Mouse (Mus musculus) intestine, embryonic 16.5 days (tissue): ENCODE data around the gene Ngly1. TPM values are rescaled to one million over a fixed set of nuclear protein-coding genes. Genes with fewer than 3 reads are reported as not detected.

Experiments
- ATAC-seq: fragments of 200-750 bp; cut with Nextera tagmentation; 2 replicates; pipeline ENCODE4 v1.8.0; 2017; ENCODE audit warnings: moderate TSS enrichment, moderate library complexity
- H3K27ac ChIP-seq: fragments of 300-500 bp; sonication (generic); 2 replicates; pipeline ENCODE4 v1.5.1; 2014; ENCODE audit warnings: mild to moderate bottlenecking, low read length
- H3K27me3 ChIP-seq: fragments of 300-500 bp; sonication (generic); replicated peaks from 2 replicates; pipeline ENCODE4 v1.6.1; 2014; ENCODE audit warnings: low read length, control low read depth, mixed read lengths; ENCODE audit not compliant: control insufficient read depth, insufficient read depth
- H3K36me3 ChIP-seq: fragments of 300-500 bp; sonication (generic); 2 replicates; pipeline ENCODE4 v1.6.1; 2014; ENCODE audit warnings: low read length, control low read depth; ENCODE audit not compliant: control insufficient read depth, insufficient read depth
- H3K4me1 ChIP-seq: fragments of 300-500 bp; sonication (generic); 2 replicates; pipeline ENCODE4 v1.6.1; 2014; ENCODE audit warnings: low read length, control low read depth, mixed read lengths; ENCODE audit not compliant: control insufficient read depth, insufficient read depth
- H3K4me2 ChIP-seq: fragments of 300-500 bp; sonication (generic); 2 replicates; pipeline ENCODE4 v1.6.1; 2014; ENCODE audit warnings: low read depth, low read length, control low read depth
- H3K4me3 ChIP-seq: fragments of 300-500 bp; sonication (generic); 2 replicates; pipeline ENCODE4 v1.5.1; 2014; ENCODE audit warnings: mild to moderate bottlenecking, low read length
- H3K9ac ChIP-seq: fragments of 300-500 bp; sonication (generic); 2 replicates; pipeline ENCODE4 v1.6.1; 2014; ENCODE audit warnings: low read depth, low read length
- H3K9me3 ChIP-seq: fragments of 300-500 bp; sonication (generic); 2 replicates; pipeline ENCODE4 v1.6.1; 2016; ENCODE audit warnings: low read length, control low read depth; ENCODE audit not compliant: control insufficient read depth
- WGBS: fragments of 180-500 bp; shearing (Covaris S2); extraction: QIAGEN DNeasy Blood & Tissue Kit; methylation state at CpG from one replicate; pipeline ENCODE4 v1.1.7; 2014; 5-methylcytosine and 5-hydroxymethylcytosine counted together
- polyA plus RNA-seq: library from polyadenylated mRNA; unstranded; fragments of >200 nt; fragmentation: Nextera tagmentation; extraction: Ambion mirVana; gene quantifications from 2 replicates; pipeline ENCODE4 v1.2.1, GENCODE M21; 2015

Gene Ngly1
- polyA plus RNA-seq, 1 experiment from 2014 or later: 37.4 TPM

GRCm38 (mm10) chr14:16236466-16236865 lies 12.6 kb upstream of the Ngly1 start:
- Histone ChIP-seq H3K9me3 (no peaks in the 10 kb centered on the region), H3K4me2 (no peak overlapping the region), H3K4me1 (no peaks in the 10 kb centered on the region), H3K27ac (no peak overlapping the region), H3K4me3 (no peak overlapping the region), H3K36me3 (no peaks in the 10 kb centered on the region), H3K9ac (no peak overlapping the region), H3K27me3 (no peaks in the 10 kb centered on the region)
- no peak for ATAC-seq
- WGBS: 65% methylated on average over 3 of the region's 3 CpGs

- Histone ChIP-seq H3K9me3 (no peaks in the 10 kb centered on the region), H3K4me2 (peak overlapping the region; percentile 50), H3K4me3 (peak overlapping the region; percentile 52), H3K4me1 (no peaks in the 10 kb centered on the region), H3K36me3 (no peaks in the 10 kb centered on the region), H3K27me3 (no peaks in the 10 kb centered on the region), H3K27ac (no peak overlapping the region), H3K9ac (no peak overlapping the region)
- no peak for ATAC-seq
- WGBS: 93% methylated on average over 10 of the region's 10 CpGs
Observed at GRCm38 (mm10) chr14:16242193-16242815, 6.8 kb upstream of the Ngly1 start.

GRCm38 (mm10) chr14:16242947-16243602 lies 6.0 kb upstream of the Ngly1 start:
- H3K4me1 ChIP-seq: no peaks in the 10 kb centered on the region; the same call in 1 of the 2 replicates
- no peaks in the 10 kb centered on the region for H3K36me3 ChIP-seq
- no peaks in the 10 kb centered on the region for H3K9me3 ChIP-seq
- H3K4me2 ChIP-seq: peak overlapping the region; percentile 50
- no peaks in the 10 kb centered on the region for H3K27me3 ChIP-seq
- WGBS: 3% methylated on average over 34 of the region's 34 CpGs
- peak overlapping the region; percentile 93 for H3K27ac ChIP-seq
- peak overlapping the region; percentile 52 for H3K4me3 ChIP-seq
- peak; percentile 90 for ATAC-seq
- H3K9ac ChIP-seq: peak overlapping the region; percentile 69

- WGBS: 11% methylated on average over 10 of the region's 10 CpGs
- Histone ChIP-seq H3K9ac (peak overlapping the region; percentile 69), H3K27ac (peak overlapping the region; percentile 93), H3K27me3 (no peaks in the 10 kb centered on the region), H3K36me3 (no peaks in the 10 kb centered on the region), H3K9me3 (no peaks in the 10 kb centered on the region), H3K4me3 (peak overlapping the region; percentile 52), H3K4me1 (peaks cover 2% of the 10 kb centered on the region; the same call in 1 of the 2 replicates), H3K4me2 (peak overlapping the region; percentile 50)
- ATAC-seq: peak; percentile 54
Observed at GRCm38 (mm10) chr14:16243603-16244209, 5.4 kb upstream of the Ngly1 start.

GRCm38 (mm10) chr14:16244370-16244769 lies 4.7 kb upstream of the Ngly1 start:
- peak overlapping the region; percentile 50; the same call in 1 of the 2 replicates for H3K4me2 ChIP-seq
- H3K27ac ChIP-seq: 0 out of 2 replicates have a peak overlapping the region, but pooled peaks have one; percentile 14
- no peaks in the 10 kb centered on the region for H3K27me3 ChIP-seq
- peaks cover 2% of the 10 kb centered on the region; the same call in 1 of the 2 replicates for H3K4me1 ChIP-seq
- no peak for ATAC-seq
- no peaks in the 10 kb centered on the region for H3K36me3 ChIP-seq
- WGBS: 51% methylated on average over 2 of the region's 2 CpGs
- H3K9me3 ChIP-seq: no peaks in the 10 kb centered on the region
- H3K4me3 ChIP-seq: no peak overlapping the region
- no peak overlapping the region for H3K9ac ChIP-seq

- ATAC-seq: no peak
- 62% methylated on average over 1 of the region's 1 CpGs for WGBS
Observed at GRCm38 (mm10) chr14:16245127-16245526, 4.0 kb upstream of the Ngly1 start.

GRCm38 (mm10) chr14:16246340-16246912 lies 2.7 kb upstream of the Ngly1 start:
- 77% methylated on average over 2 of the region's 2 CpGs for WGBS

More at GRCm38 (mm10) chr14:16245127-16245526, 4.0 kb upstream of the Ngly1 start:
- Histone ChIP-seq H3K4me1 (peaks cover 2% of the 10 kb centered on the region; the same call in 1 of the 2 replicates), H3K27ac (no peak overlapping the region), H3K4me3 (no peak overlapping the region), H3K4me2 (no peak overlapping the region), H3K9me3 (no peaks in the 10 kb centered on the region), H3K36me3 (no peaks in the 10 kb centered on the region), H3K27me3 (no peaks in the 10 kb centered on the region), H3K9ac (no peak overlapping the region)

GRCm38 (mm10) chr14:16248135-16248534 lies 945 bp upstream of the Ngly1 start:
- ATAC-seq: no peak
- Histone ChIP-seq H3K9me3 (no peaks in the 10 kb centered on the region), H3K27ac (no peak overlapping the region), H3K4me2 (no peak overlapping the region; the same call in 1 of the 2 replicates), H3K9ac (no peak overlapping the region), H3K36me3 (no peaks in the 10 kb centered on the region), H3K27me3 (no peaks in the 10 kb centered on the region), H3K4me1 (peaks cover 2% of the 10 kb centered on the region; the same call in 1 of the 2 replicates), H3K4me3 (no peak overlapping the region)
- WGBS: 76% methylated on average over 3 of the region's 3 CpGs

More at GRCm38 (mm10) chr14:16246340-16246912, 2.7 kb upstream of the Ngly1 start:
- Histone ChIP-seq H3K27me3 (no peaks in the 10 kb centered on the region), H3K27ac (no peak overlapping the region), H3K4me3 (no peak overlapping the region), H3K9me3 (no peaks in the 10 kb centered on the region), H3K36me3 (no peaks in the 10 kb centered on the region), H3K4me2 (no peak overlapping the region), H3K4me1 (peaks cover 2% of the 10 kb centered on the region; the same call in 1 of the 2 replicates), H3K9ac (no peak overlapping the region)
- ATAC-seq: no peak

GRCm38 (mm10) chr14:16248603-16249157 lies 400 bp upstream of the Ngly1 start:
- Histone ChIP-seq H3K27me3 (no peaks in the 10 kb centered on the region), H3K4me1 (peaks cover 2% of the 10 kb centered on the region; the same call in 1 of the 2 replicates), H3K4me2 (peak overlapping the region; percentile 57), H3K4me3 (peak overlapping the region; percentile 82), H3K9me3 (no peaks in the 10 kb centered on the region), H3K9ac (peak overlapping the region; percentile 98), H3K27ac (no peak overlapping the region), H3K36me3 (no peaks in the 10 kb centered on the region)
- ATAC-seq: peak; percentile 22
- WGBS: 15% methylated on average over 9 of the region's 9 CpGs
